Mouse (Mus musculus): ENCODE measurements around the gene Nde1.
A peak's percentile ranks its signal among the peaks of the same experiment; 100 is the strongest.

- peak; percentile 91 for TF ChIP-seq CTCF (IDR thresholded peaks at IDR 0.05)
- no peak for TF ChIP-seq EP300 (IDR thresholded peaks at IDR 0.05)
Measured at GRCm38 (mm10) chr16:14159746-14160131, 3.3 kb upstream of the Nde1 start.
